8 mouse cellular contexts compared by ENCODE assay signal in genomic region chr2:60802191-60802590, GRCm38 (mm10).
A peak's percentile ranks its signal among the peaks of the same experiment; 100 is the strongest.
DNase-seq lines count a peak whose midpoint lies in the region; ATAC-seq and TF ChIP-seq lines count a peak whose summit lies in the region.

No protein-coding gene starts in this region.

- intact Hi-C loops in heart, postnatal 10 days (cut with DNase I): loop anchor here (2.0 to 5.0 kb wide), 3 partner anchors 160 to 650 kb away; partner anchors contain the start of gene Rbms1

- H3K4me3 ChIP-seq in heart, embryonic 10.5 days: no peak overlapping the region
- H3K4me3 ChIP-seq in ES-Bruce4 (ENCODE audit: low read depth, low read length): no peak overlapping the region
- no peak overlapping the region for H3K4me3 ChIP-seq in hindbrain, embryonic 16.5 days (ENCODE audit: low read length)
- H3K4me3 ChIP-seq in lung, embryonic 14.5 days (ENCODE audit: low read depth, low read length): no peak overlapping the region
- H3K4me3 ChIP-seq in neural tube, embryonic 15.5 days (replicated peaks): no peak overlapping the region

- no peaks in the 10 kb centered on the region for H3K9me3 ChIP-seq in heart, embryonic 10.5 days
- H3K9me3 ChIP-seq in ES-Bruce4 (replicated peaks; ENCODE audit: control insufficient read depth, insufficient read depth, low read length, poor library complexity, severe bottlenecking): no peaks in the 10 kb centered on the region
- no peaks in the 10 kb centered on the region for H3K9me3 ChIP-seq in hindbrain, embryonic 16.5 days (ENCODE audit: control insufficient read depth, low read length)
- no peaks in the 10 kb centered on the region for H3K9me3 ChIP-seq in lung, embryonic 14.5 days (ENCODE audit: low read depth, low read length)
- no peaks in the 10 kb centered on the region for H3K9me3 ChIP-seq in neural tube, embryonic 15.5 days (replicated peaks)

- TF ChIP-seq EP300 in ES-Bruce4 (IDR thresholded peaks at IDR 0.05; ENCODE audit: insufficient read depth, low read depth, low read length): no peak

- peak; percentile 64 to 71 for DNase-seq in heart, postnatal 10 days
- DNase-seq in heart, embryonic 10.5 days (ENCODE audit: low spot score): no peak
- peak; percentile 50 for DNase-seq in adrenal gland, postnatal 25 days
- DNase-seq in lung, embryonic 14.5 days: peak; percentile 76

- peaks cover 3% of the 10 kb centered on the region; the same call in 1 of the 2 replicates for H3K36me3 ChIP-seq in heart, embryonic 10.5 days
- H3K36me3 ChIP-seq in ES-Bruce4 (ENCODE audit: control insufficient read depth, insufficient read depth, low read length, poor library complexity, severe bottlenecking): no peaks in the 10 kb centered on the region
- no peaks in the 10 kb centered on the region for H3K36me3 ChIP-seq in hindbrain, embryonic 16.5 days (ENCODE audit: control insufficient read depth, insufficient read depth, low read length)
- 0 out of 2 replicates have a peak, but pooled peaks cover 3% of the 10 kb centered on the region for H3K36me3 ChIP-seq in lung, embryonic 14.5 days (ENCODE audit: insufficient read depth)
- no peaks in the 10 kb centered on the region for H3K36me3 ChIP-seq in neural tube, embryonic 15.5 days

- no peak overlapping the region for H3K27ac ChIP-seq in heart, embryonic 10.5 days
- H3K27ac ChIP-seq in ES-Bruce4 (ENCODE audit: insufficient read depth, low read length): no peak overlapping the region
- H3K27ac ChIP-seq in hindbrain, embryonic 16.5 days (ENCODE audit: low read depth, low read length): no peak overlapping the region
- no peak overlapping the region for H3K27ac ChIP-seq in lung, embryonic 14.5 days (ENCODE audit: low read depth)
- H3K27ac ChIP-seq in neural tube, embryonic 15.5 days (replicated peaks): no peak overlapping the region

- H3K9ac ChIP-seq in ES-Bruce4 (ENCODE audit: low read depth, poor library complexity, severe bottlenecking): no peak overlapping the region
- H3K9ac ChIP-seq in hindbrain, embryonic 16.5 days (ENCODE audit: low read depth, low read length): no peak overlapping the region
- H3K9ac ChIP-seq in lung, embryonic 14.5 days: no peak overlapping the region
- H3K9ac ChIP-seq in neural tube, embryonic 15.5 days (replicated peaks): no peak overlapping the region

- no peak for TF ChIP-seq POLR2A in ES-Bruce4 (IDR thresholded peaks at IDR 0.05; ENCODE audit: insufficient read depth, low read length)

- WGBS in heart, embryonic 10.5 days: 26% methylated on average over 4 of the region's 4 CpGs
- WGBS in hindbrain, embryonic 16.5 days: 23% methylated on average over 4 of the region's 4 CpGs
- WGBS in lung, embryonic 14.5 days: 31% methylated on average over 4 of the region's 4 CpGs
- WGBS in neural tube, embryonic 15.5 days: 26% methylated on average over 4 of the region's 4 CpGs

- peaks cover 50% of the 10 kb centered on the region for H3K4me1 ChIP-seq in heart, embryonic 10.5 days
- H3K4me1 ChIP-seq in ES-Bruce4 (ENCODE audit: control insufficient read depth, insufficient read depth, low read length): no peaks in the 10 kb centered on the region
- peaks cover 16% of the 10 kb centered on the region for H3K4me1 ChIP-seq in hindbrain, embryonic 16.5 days (ENCODE audit: control insufficient read depth, insufficient read depth, low read depth, low read length)
- H3K4me1 ChIP-seq in lung, embryonic 14.5 days (ENCODE audit: insufficient read depth): peaks cover 20% of the 10 kb centered on the region
- peaks cover 29% of the 10 kb centered on the region for H3K4me1 ChIP-seq in neural tube, embryonic 15.5 days

- no peaks in the 10 kb centered on the region for H3K27me3 ChIP-seq in heart, embryonic 10.5 days (ENCODE audit: insufficient read depth, poor library complexity, severe bottlenecking)
- H3K27me3 ChIP-seq in ES-Bruce4 (ENCODE audit: control insufficient read depth, insufficient read depth, low read length, poor library complexity, severe bottlenecking): no peaks in the 10 kb centered on the region
- no peaks in the 10 kb centered on the region for H3K27me3 ChIP-seq in hindbrain, embryonic 16.5 days (replicated peaks; ENCODE audit: control insufficient read depth, insufficient read depth, low read length)
- H3K27me3 ChIP-seq in lung, embryonic 14.5 days (ENCODE audit: insufficient read depth, low read length): no peaks in the 10 kb centered on the region
- no peaks in the 10 kb centered on the region for H3K27me3 ChIP-seq in neural tube, embryonic 15.5 days (replicated peaks)

- 0 out of 2 replicates have a peak, but pooled peaks have one; percentile 17 for ATAC-seq in hindbrain, embryonic 16.5 days
- ATAC-seq in lung, embryonic 14.5 days (ENCODE audit: insufficient read depth): no peak
- no peak for ATAC-seq in erythroblast, adult 5-6 weeks (replicated peaks; ENCODE audit: low FRiP score, poor library complexity, severe bottlenecking)
- no peak for ATAC-seq in neural tube, embryonic 15.5 days (ENCODE audit: low FRiP score)

- peak; percentile 9 for TF ChIP-seq CTCF in ES-Bruce4 (IDR thresholded peaks at IDR 0.05; ENCODE audit: low read depth, low read length)
- peak; percentile 71 for TF ChIP-seq CTCF in lung, embryonic 14.5 days (IDR thresholded peaks at IDR 0.05; ENCODE audit: low read depth)

- no peak overlapping the region for H3K4me2 ChIP-seq in hindbrain, embryonic 16.5 days (ENCODE audit: low read length)
- no peak overlapping the region for H3K4me2 ChIP-seq in lung, embryonic 14.5 days
- no peak overlapping the region for H3K4me2 ChIP-seq in neural tube, embryonic 15.5 days
